Mouse (Mus musculus): Measurements from ENCODE around the gene Tnik. TPM values are rescaled to one million over a fixed set of nuclear protein-coding genes. Genes with fewer than 3 reads are reported as not detected.
A peak's percentile ranks its signal among the peaks of the same experiment; 100 is the strongest.

The Tnik gene
- total and polyA plus RNA-seq, 2 experiments from 2014 or later = 58.2 to 118 TPM

DNA sequence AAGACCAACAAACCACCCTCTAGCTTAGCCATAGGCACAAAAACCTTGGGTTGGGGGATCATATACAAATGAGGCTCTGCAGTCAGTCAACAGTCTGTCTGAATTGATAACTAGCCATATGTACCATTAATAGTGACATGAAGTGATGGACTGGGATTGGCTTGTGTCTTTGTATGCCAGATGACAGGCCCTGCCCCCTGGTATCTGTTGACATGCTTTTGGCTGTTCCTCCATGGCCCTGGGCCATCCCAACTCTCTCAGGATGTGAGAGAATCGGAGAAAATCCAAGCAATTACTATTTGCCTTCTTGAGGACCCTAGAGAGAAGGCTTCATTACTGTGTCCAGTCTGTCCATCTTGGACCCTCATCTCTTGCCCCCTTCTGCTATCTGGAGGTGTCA lies 82.4 kb downstream of the Tnik start:
- 62% methylated on average over 1 of the region's 1 CpGs for WGBS
- Histone ChIP-seq H3K4me2 (ENCODE audit: low read depth, low read length, poor library complexity, severe bottlenecking) (no peak overlapping the region), H3K27ac (ENCODE audit: low read depth, low read length) (no peak overlapping the region), H3K4me1 (ENCODE audit: insufficient read depth, low read length) (no peaks in the 10 kb centered on the region), H3K9me3 (ENCODE audit: low read length) (no peaks in the 10 kb centered on the region), H3K36me3 (ENCODE audit: insufficient read depth, low read length) (no peaks in the 10 kb centered on the region), H3K27me3 (ENCODE audit: insufficient read depth, low read length) (no peaks in the 10 kb centered on the region), H3K9ac (replicated peaks; ENCODE audit: low read length, poor library complexity, severe bottlenecking) (no peak overlapping the region), H3K4me3 (ENCODE audit: low read depth, low read length) (no peak overlapping the region)
- DNase-seq (ENCODE audit: low spot score) (peak; percentile 70), ATAC-seq (ENCODE audit: low FRiP score) (no peak)
- TF ChIP-seq CTCF (IDR thresholded peaks at IDR 0.05) = no peak

DNA sequence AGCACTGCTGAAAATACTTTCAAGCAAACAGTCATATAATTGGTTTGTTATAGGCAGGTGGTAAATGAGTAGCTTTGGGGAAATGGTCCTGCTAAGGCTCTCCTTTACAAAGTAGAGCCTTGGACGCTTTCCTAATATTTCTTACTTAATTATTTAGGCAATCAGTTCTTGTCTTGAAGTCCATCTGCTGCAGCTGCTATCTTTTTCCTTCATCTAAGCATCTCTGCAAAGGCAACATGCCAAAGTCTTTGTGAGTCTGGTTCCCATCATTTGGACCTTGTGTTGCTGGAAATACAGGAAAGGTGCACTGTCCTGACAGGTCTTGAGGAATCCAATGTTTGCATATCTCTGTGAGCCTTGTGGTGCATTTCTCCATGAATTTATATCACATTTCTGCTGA lies 82.9 kb downstream of the Tnik start:
- 68% methylated on average over 1 of the region's 1 CpGs for WGBS
- no peak overlapping the region for H3K27ac ChIP-seq (ENCODE audit: low read depth, low read length)
- no peak for ATAC-seq (ENCODE audit: low FRiP score)

DNA sequence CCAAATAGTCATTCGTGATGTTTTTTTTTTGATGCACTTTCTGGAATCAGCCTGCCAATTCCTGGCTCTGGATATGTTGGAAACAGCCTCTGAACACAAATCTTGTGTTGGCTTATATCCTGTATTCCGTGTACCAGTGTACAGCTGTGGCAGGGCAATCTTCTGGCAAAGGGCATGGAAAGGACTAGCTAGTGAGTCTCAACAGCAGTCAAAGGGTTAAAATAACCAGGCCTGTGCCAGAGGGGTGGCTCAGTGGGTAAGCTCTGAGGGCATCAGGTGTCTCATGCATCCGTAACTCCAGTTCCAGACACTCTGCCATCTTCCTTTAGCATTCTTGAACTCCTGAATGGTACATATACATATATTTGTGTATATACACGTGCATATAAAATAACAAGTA lies 83.5 kb downstream of the Tnik start:
- DNase-seq (ENCODE audit: low spot score) (no peak), ATAC-seq (ENCODE audit: low FRiP score) (no peak)
- 88% methylated on average over 4 of the region's 4 CpGs for WGBS
- TF ChIP-seq CTCF (IDR thresholded peaks at IDR 0.05) = no peak
- Histone ChIP-seq H3K4me1 (ENCODE audit: insufficient read depth, low read length) (no peaks in the 10 kb centered on the region), H3K27me3 (ENCODE audit: insufficient read depth, low read length) (no peaks in the 10 kb centered on the region), H3K27ac (ENCODE audit: low read depth, low read length) (no peak overlapping the region), H3K9ac (replicated peaks; ENCODE audit: low read length, poor library complexity, severe bottlenecking) (no peak overlapping the region), H3K36me3 (ENCODE audit: insufficient read depth, low read length) (no peaks in the 10 kb centered on the region), H3K4me2 (ENCODE audit: low read depth, low read length, poor library complexity, severe bottlenecking) (no peak overlapping the region), H3K9me3 (ENCODE audit: low read length) (no peaks in the 10 kb centered on the region), H3K4me3 (ENCODE audit: low read depth, low read length) (no peak overlapping the region)

More for the DNA sequence above, 82.9 kb downstream of the Tnik start:
- no peaks in the 10 kb centered on the region for H3K27me3 ChIP-seq (ENCODE audit: insufficient read depth, low read length)
- TF ChIP-seq CTCF (IDR thresholded peaks at IDR 0.05) = no peak
- no peak overlapping the region for H3K9ac ChIP-seq (replicated peaks; ENCODE audit: low read length, poor library complexity, severe bottlenecking)
- no peaks in the 10 kb centered on the region for H3K9me3 ChIP-seq (ENCODE audit: low read length)
- no peaks in the 10 kb centered on the region for H3K4me1 ChIP-seq (ENCODE audit: insufficient read depth, low read length)
- H3K36me3 ChIP-seq (ENCODE audit: insufficient read depth, low read length) = no peaks in the 10 kb centered on the region
- no peak overlapping the region for H3K4me3 ChIP-seq (ENCODE audit: low read depth, low read length)
- peak; percentile 41 for DNase-seq (ENCODE audit: low spot score)
- no peak overlapping the region for H3K4me2 ChIP-seq (ENCODE audit: low read depth, low read length, poor library complexity, severe bottlenecking)

DNA sequence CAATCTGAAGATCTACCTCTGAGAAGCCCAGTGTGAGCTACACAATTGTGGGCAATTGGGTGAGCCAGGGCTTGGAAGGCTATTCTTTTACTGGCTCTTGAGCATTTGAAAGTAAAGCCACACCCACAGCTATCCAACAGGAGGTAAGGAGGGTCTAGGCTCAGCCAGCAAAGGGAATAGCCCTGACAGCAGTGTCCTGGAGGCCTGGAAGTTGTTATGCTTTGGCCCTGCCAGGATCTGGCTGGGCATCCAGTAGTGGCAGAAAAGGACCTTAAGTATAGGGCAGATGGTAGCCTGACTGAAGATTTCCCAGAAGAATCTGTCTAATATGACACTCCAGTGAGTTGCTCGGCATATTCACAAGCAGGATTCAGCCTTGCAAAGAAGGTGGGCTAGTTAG lies 85.7 kb downstream of the Tnik start:
- H3K9me3 ChIP-seq (ENCODE audit: low read length) = no peaks in the 10 kb centered on the region
- no peaks in the 10 kb centered on the region for H3K36me3 ChIP-seq (ENCODE audit: insufficient read depth, low read length)
- DNase-seq (ENCODE audit: low spot score) (peak; percentile 35), ATAC-seq (ENCODE audit: low FRiP score) (no peak)
- H3K27me3 ChIP-seq (ENCODE audit: insufficient read depth, low read length) = no peaks in the 10 kb centered on the region
- no peak for TF ChIP-seq CTCF (IDR thresholded peaks at IDR 0.05)
- no peak overlapping the region for H3K4me2 ChIP-seq (ENCODE audit: low read depth, low read length, poor library complexity, severe bottlenecking)
- H3K27ac ChIP-seq (ENCODE audit: low read depth, low read length) = no peak overlapping the region
- no peak overlapping the region for H3K9ac ChIP-seq (replicated peaks; ENCODE audit: low read length, poor library complexity, severe bottlenecking)
- WGBS = 79% methylated on average over 1 of the region's 1 CpGs
- no peaks in the 10 kb centered on the region for H3K4me1 ChIP-seq (ENCODE audit: insufficient read depth, low read length)
- H3K4me3 ChIP-seq (ENCODE audit: low read depth, low read length) = no peak overlapping the region

DNA sequence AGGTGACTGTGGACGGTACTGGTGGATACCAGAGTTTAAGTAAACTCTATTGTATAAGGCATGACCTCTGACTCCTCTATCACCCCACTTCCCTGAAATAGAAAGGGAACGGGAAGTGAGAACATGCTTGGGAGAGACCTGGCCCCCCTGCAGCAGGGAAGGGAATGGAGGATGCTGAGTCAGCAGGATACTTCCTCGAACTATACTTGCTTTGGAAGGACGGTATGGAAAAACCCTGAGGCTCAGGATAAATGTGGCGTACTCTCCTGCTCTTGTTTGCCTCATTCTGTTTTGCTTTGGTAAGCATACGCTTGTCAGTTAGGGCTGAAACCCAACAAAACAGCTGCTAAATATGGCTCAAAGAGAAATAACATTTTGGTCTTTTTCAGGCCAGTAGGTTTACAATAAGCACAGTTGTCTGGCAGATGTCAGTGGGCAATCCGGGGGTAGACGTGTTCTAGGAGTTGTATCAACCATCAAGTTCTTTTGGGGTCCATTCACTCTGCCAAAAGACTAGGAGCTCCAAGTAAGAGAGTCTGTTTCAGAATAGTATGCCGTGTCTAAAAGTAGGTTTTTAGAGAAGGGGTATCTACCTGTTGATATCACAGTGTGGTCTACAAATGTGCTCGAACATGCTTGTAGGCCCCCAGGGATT lies 87.3 kb downstream of the Tnik start:
- H3K36me3 ChIP-seq (ENCODE audit: insufficient read depth, low read length) = no peaks in the 10 kb centered on the region
- no peak for TF ChIP-seq CTCF (IDR thresholded peaks at IDR 0.05)
- no peak overlapping the region for H3K27ac ChIP-seq (ENCODE audit: low read depth, low read length)
- DNase-seq (ENCODE audit: low spot score) (no peak), ATAC-seq (ENCODE audit: low FRiP score) (no peak)
- H3K9me3 ChIP-seq (ENCODE audit: low read length) = no peaks in the 10 kb centered on the region
- H3K9ac ChIP-seq (replicated peaks; ENCODE audit: low read length, poor library complexity, severe bottlenecking) = no peak overlapping the region
- WGBS = 84% methylated on average over 10 of the region's 10 CpGs
- H3K4me1 ChIP-seq (ENCODE audit: insufficient read depth, low read length) = no peaks in the 10 kb centered on the region
- H3K4me3 ChIP-seq (ENCODE audit: low read depth, low read length) = no peak overlapping the region
- H3K27me3 ChIP-seq (ENCODE audit: insufficient read depth, low read length) = no peaks in the 10 kb centered on the region
- no peak overlapping the region for H3K4me2 ChIP-seq (ENCODE audit: low read depth, low read length, poor library complexity, severe bottlenecking)

- H3K36me3 ChIP-seq (ENCODE audit: insufficient read depth, low read length) = no peaks in the 10 kb centered on the region
- DNase-seq (ENCODE audit: low spot score) (no peak), ATAC-seq (ENCODE audit: low FRiP score) (no peak)
- H3K9ac ChIP-seq (replicated peaks; ENCODE audit: low read length, poor library complexity, severe bottlenecking) = no peak overlapping the region
- H3K27me3 ChIP-seq (ENCODE audit: insufficient read depth, low read length) = no peaks in the 10 kb centered on the region
- no peak overlapping the region for H3K4me3 ChIP-seq (ENCODE audit: low read depth, low read length)
- no peaks in the 10 kb centered on the region for H3K4me1 ChIP-seq (ENCODE audit: insufficient read depth, low read length)
- no peaks in the 10 kb centered on the region for H3K9me3 ChIP-seq (ENCODE audit: low read length)
- TF ChIP-seq CTCF (IDR thresholded peaks at IDR 0.05) = no peak
- H3K4me2 ChIP-seq (ENCODE audit: low read depth, low read length, poor library complexity, severe bottlenecking) = no peak overlapping the region
- no peak overlapping the region for H3K27ac ChIP-seq (ENCODE audit: low read depth, low read length)
- WGBS = 73% methylated on average over 2 of the region's 2 CpGs
Observed at GRCm38 (mm10) chr3:28358391-28358790, 95.4 kb downstream of the Tnik start.
